Mouse (Mus musculus) induced T-regulatory cell, adult 2 months (primary cell): ENCODE results near the gene Abi3.

Source experiments
- DNase-seq: peaks from one replicate; pipeline ENCODE4 v3.0.0-alpha.2; 2012; ENCODE audit warnings: low read depth

Gene Abi3

DNA sequence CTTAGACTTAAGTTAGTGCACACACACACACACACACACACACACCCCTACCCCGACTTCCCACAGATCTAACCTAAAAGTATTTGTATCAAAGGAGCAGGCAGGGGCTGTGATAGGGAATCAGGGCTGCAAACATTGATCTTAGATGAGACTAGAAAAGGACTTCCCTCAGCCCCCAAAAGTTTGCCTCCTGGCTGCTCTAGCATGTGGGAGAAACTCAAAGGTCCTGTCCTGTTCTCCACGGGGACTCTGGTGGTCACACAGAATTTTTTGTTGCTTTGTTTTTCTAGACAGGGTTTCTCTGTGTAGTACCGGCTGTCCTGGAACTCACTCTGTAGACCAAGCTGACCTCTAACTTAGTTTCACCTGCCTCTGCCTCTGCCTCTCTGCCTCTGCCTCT lies 16.7 kb downstream of the Abi3 start:
- DNase-seq, result peak; percentile 36

DNA sequence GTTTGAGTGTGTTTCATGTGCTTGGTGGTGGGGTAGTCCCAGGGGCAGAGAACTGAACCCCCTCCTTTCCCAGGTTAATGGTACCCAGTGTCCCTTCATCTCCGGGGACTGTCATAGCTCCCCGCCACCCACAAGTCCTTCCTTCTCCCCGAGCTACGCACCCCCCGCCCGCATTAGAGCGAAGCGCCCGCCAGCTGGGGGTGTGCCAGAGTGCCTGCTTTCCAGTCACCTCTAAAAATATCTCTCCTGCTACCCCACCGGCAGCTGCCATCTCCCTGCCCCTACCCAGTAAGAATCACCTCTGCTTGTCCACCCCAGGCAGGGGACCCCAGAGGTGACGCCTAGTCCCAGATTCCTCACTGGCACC lies 17.4 kb downstream of the Abi3 start:
- DNase-seq, result peak; percentile 56

DNA sequence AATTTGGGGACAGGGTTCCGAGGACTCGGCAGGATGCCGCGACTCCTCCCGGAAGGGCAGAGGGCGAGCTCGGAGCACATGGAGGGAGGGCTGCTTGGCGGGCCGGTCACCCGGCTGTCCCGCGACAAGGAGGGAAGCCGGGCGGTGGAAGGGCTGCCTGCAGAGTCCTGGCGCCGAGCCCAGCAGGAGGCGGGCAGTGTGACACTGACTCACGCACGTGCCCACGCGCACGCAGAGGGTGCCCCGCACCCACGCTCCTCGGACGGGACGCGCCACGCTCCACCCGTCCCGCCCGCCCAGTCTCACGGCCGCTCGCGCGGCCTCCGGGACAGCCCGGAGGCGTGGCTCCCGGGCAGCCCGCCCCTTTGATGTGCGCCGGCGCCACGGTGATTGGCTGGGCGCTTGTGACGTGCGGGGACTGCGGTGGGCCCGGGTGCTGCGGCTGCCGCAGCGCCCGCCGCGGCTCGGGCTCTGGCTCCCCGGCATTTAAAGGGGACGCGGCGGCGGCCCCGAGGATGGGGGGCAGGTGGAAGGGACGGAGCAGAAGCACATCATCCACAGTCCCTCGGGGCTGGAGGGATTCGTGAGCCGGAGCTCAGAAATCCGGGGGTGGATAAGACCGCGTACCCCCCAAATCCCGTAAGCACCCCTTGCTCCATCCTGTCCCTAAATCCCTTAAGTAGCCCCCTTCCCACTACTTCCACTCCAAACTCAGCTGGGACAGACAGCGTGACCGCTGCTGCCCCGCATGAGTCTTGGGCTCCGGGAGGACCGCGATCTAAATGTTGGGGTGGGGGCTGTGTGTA lies 18.0 kb downstream of the Abi3 start, which contains the start of gene Phospho1:
TSS of gene Phospho1 (plus strand) at position 429 of the 806 bp plus-strand sequence.
- peak; percentile 93 for DNase-seq

DNA sequence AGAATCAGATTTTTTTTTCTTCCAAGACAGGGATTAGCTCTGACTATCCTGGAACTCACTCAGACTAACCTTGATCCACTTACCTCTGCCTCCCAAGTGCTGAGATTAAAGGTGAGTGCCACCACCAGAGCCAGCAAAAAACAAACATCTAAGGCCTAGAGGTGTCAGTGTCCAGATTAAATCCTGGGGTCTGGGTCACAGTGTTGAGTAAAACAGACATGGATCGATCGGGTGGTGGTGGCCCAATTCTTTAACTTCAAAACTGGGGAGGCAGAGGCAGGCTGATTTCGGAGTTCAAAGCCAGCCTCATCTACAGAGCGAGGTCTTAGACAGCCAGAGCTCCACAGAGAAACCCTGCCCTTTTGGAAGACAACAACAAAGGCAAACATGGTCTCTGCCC lies 19.8 kb downstream of the Abi3 start:
- no peak for DNase-seq

DNA sequence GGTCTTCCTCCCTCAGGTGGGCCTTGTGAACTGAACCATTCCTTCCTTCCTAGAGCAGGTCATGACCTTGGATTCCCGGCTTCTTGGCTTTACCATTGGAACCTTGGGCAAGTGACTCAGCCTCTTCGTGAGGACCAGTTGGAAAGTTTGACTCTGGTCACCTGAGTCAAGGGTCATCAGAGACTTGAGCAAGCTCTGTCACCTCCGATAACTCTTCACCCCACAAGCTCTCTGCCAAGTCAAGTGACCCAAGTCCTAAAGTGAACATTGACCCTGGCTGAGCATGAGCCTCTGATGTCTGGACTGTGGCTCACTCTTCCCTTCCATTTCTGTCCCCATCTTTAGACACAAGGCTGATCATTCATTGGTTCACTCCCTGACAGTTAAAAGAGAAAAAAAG lies 20.8 kb downstream of the Abi3 start:
- no peak for DNase-seq

DNA sequence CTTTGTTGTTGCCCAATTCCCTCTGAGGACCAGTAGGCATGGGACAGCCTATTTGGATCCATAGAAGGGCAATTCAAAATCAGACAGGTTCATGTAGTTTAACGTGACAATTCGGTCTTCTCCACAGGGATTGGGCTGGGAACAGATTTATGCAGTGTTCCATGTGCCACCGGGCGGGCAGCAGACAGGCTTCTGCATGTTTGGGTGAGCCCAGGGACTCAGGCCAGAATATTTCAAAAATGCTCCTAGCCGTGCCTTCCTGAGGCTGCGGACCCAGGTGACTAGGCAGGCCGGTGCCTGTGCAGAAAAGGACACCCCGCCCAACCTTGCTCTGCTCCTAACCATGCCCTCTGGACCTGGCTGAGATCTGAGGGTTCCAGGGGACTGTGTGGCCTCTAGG lies 23.1 kb downstream of the Abi3 start:
- DNase-seq, result no peak

DNA sequence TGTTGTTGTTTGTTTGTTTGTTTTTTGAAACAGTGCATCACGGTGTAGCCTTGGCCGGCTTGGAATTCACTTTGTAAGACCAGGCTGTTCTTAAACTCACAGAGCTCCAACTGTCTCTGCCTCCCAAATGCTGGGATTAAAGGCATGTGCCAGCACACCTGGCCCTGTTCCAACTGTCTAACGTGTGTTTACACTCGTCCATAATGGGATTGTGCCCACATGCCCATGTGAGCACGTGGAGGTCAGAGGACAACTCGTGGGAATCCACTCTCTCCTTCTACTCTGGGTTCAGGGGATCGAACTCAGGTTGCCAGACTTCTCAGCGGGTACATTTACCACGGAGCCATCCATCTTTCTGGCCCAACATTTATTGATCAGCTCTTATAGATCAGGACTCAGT lies 26.9 kb downstream of the Abi3 start:
- DNase-seq, result no peak

DNA sequence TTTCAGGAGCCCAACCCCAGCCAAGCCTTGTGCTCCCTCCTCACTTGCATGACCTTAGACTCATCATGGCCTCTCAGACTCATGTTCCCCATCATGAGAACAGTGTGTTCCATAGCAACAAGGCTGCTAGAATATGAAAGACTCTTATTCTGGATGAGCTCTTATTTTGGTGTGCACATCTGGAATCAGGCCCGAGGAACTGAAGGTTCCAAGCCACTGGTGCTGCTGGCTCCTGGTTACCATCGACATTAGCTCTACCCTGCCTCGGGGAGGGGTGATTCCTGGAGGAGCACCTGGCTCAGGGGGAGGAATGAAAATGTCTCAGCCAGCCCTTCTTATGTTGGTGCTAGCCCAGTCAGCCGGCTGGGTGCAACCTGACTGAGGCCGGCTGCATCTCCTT lies 27.4 kb downstream of the Abi3 start:
- no peak for DNase-seq

DNA sequence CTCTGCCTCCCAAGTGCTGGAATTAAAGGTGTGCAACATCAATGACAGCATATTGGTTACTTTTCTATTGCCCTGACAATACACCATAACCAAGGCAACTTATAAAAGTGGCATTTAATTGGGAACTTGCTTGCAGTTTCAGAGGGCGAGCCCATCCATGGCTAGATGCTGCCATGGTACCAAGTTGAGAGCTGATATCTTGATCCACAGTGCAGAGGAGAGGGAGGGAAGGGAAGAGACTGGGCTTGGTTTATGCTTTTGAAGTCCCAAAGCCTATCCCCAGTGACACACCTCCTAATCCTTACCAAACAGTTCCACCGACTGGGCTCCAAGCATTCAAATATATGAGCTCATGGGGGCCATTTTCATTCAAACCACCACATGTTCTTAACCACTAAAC lies 28.2 kb downstream of the Abi3 start:
- DNase-seq, result no peak

DNA sequence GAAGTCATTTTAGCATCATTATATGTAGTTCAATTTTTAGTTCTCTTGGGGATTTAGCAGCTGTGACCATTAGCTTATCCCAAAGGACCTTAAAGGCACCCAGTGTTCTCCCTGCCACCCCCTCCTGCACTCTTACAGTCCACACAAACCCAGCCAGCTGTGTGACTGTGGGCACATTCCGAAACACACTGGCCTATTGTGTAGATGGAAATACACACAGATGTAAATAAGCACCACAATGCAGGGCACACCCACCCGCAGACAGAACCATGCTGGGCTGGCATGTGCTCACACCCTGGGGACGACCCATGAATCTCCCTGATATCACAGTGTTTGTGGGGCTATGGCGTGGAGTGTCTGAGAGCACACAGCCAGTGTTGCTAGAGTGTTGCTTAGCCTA lies 30.1 kb downstream of the Abi3 start:
- DNase-seq, result no peak

DNA sequence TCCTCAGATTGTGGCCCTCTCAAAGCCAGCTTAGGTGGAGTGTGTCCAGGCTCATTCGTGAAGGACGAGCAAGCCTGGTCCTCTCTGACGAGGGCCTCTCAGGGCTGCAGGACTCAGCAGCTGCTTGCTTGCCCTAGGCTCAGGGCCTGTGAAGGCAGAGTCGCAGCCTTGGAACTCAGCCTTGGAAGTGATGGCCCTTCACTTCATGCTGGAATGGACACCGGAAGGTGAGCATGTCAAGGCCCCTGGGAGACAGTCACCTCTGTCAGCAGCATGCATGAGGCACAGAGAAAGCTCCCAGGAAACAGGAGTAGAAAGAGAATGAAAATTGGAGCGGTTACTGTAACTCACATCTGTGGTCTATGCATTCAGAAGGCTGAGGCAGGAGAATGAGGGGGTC lies 30.5 kb downstream of the Abi3 start:
- DNase-seq, result no peak

DNA sequence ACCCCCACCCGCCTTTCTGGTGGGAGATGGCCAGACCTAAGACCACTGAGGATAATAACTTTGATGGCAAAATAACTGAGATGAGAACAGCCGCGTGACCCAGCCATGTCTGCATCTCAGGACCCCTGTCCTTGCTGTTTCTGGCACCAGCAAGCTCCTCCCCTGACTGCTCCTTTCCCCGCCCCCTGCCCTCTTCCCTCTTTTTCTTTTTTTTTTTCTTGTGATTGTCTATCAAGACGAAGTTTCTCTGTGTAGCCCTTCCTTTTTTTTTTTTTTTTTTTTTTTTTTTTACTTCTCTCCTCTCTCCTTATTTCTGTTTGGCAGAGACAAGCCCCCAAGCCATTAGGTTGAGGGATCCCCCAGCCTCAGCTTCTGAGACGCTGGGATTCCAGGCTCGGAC lies 31.4 kb downstream of the Abi3 start:
- no peak for DNase-seq

DNA sequence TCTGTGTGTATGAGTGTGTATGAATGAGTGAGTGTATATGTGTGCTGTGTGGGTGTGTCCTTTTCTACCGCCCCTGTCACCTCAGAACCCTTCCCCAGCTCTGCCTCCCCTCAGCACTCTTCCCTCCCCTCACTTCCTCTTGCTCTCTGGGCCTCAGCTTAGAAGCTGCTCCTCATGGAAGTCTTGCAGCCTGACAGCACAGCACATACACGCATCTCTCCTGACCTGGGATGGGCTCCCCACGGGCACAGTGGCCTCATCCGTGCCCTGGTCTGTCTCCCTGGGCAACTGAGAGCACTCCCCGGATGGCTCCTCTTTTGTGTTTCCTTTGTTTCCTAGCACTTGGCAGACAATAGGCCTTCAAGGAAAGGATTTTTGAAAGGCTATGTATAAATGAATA lies 32.7 kb downstream of the Abi3 start:
- no peak for DNase-seq

DNA sequence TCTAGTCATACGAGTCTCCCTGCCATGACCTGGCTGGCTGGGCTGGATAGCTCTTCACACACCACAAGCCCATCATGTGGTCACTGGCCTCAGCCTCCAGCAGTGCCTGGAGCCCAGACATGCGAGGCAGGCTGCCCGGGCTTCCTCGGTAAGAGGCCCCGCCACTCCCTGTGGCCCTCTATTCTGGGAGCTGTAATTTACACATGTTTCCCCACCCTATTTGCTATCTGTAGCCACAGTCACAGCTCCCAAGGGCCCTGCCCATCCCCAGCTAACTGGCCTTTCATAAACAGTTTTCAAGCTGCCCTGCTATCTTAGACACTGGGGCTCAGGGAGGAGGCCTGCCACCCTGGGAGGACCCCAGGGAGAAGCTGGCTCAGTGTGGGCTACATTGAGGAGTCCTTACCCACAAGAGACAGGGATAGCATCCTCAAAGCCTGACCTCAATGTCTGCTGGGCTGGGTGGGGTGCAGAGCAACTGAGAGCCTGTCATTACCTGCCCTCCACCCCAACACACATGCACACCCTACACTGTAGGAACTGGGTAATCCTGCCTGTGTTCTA lies 33.7 kb downstream of the Abi3 start:
- DNase-seq, result no peak

DNA sequence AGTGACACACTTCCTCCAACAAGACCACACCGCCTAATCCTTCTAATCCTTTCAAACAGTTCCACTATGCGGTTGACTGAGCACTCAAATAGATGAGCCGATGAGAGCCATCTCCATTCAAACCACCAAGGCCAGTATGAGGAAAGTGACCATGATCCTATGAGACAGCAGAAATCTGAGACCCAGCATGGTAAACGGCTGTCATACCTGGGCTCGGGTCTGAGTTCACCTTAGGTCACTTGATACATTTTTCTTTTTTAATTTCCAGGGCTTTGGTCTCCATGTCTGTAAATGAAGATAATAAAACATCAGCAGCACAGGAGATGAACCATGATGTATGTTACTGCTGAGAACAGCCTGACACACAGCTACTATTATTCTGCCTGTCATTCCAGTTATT lies 34.4 kb downstream of the Abi3 start:
- DNase-seq, result no peak

DNA sequence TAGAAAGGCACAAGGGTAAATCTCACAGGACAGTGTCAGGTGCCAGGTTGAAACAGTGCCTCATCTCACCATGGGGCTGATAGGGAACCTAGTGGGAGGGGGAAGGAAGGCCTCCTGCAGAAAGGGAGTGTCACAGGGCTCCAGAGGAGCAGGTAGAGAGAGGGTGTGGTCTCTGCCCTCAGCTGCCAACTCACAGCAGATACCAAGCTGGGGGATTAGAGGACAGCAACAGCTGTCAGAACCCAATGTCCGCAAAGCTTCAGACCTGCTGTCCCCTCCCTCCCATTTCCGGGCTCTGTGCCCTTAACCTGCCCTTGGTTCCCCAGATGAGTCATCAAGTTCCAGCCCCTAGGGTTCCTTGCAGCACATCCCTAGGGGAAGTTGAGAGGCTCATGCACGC lies 36.7 kb downstream of the Abi3 start:
- DNase-seq, result peak; percentile 39

DNA sequence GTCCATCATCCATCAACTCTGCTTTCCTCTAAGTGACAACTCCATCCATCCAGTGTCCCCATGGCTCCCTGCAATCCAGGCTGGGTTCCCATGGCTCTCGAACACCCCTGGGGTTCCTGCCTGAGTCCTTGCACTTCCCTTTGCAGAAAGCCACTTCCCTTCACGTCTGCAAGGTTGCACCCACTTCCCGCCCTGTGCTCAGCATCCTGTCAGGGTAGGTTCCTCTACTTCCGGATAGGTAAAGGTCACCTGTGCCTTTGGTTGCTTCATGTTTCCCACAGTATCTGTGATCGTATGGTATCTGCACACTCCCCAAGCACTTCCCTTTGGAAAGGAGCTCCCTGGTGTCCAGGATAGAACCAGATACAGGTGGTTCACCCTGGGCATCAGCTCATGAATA lies 37.3 kb downstream of the Abi3 start:
- DNase-seq, result peak; percentile 68

DNA sequence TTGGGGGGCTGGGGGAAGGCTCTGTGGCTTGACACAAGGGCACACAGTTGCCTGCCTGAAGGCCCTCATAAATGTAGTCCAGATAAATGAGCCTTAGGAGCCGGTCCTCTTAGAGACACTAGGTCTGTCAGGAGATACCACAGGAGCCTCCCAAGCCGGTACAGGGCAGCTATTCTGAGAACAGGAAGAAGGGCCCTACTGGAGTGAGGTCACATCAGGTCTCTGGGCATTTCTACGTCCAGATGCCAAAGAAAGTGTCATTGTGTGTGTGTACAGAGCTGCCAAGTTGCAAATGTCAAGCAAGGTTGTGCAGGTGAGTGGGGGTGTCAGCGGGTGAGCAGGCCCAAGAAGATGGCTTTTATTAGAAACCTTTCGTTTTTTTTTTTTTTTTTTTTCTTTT lies 46.7 kb downstream of the Abi3 start:
- no peak for DNase-seq

DNA sequence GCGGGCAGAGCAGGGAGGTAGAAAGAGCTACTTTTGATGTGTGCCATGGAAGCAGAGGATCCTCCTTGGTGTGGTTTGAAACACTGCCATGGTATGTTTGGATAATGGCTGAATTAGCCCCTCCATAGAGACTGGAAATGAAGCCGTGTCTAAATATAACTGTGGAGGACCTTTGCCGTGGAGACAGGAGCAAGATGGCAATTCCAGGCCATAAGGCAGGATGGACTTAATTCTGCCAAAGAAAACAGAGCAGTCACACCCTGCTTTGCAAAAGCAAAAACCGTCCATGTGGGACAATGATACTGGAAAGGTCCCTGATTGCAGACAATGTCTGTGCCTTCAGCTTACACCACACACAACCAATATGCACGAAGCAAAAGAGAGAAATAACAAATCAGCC lies 48.1 kb downstream of the Abi3 start:
- no peak for DNase-seq

DNA sequence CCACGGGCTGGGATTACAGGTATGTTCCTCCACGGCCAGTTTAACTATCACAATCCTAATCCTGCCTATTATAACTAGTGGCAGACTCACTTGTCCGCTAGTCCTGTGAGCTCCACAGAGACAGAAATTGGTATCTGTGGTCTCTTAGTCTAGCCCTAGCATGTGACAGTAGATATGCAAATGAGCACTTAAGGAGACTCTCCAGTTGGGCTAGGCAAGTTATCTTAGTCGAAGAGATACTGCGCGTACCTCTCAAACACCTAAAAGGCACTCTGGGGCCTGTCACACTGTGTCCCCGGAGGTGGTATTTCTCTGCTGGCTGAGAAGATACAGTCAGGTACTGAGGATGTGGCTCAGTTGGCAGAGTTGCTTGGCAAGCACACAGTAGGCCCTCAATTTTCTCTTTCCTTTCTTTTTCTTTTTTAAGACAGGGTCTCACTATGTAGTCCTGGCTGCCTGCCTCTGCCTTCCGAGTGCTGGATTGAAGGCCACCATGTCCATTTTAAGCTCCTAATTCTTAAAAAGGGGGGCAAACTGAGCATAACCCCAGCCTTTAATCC lies 49.2 kb downstream of the Abi3 start:
- no peak for DNase-seq

DNA sequence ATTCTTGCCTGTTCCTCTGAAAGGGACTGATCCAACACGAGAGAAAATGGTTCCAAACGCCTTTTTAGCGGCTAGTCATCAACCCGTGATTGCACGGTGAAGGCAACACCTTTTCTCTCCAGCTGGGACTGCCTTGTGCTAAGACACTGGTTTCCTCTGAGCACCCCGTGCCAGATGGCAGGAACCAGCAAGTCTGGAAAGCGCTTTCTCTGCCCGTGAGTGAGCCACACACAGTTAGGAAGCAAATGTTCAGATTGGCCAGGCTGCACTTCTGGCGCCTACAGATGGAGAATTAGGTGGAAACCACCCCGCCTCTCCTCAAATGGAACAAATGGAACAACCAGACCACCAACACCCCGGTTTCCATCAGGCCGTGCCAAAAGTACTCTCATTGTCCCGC lies 50.5 kb downstream of the Abi3 start:
- no peak for DNase-seq

DNA sequence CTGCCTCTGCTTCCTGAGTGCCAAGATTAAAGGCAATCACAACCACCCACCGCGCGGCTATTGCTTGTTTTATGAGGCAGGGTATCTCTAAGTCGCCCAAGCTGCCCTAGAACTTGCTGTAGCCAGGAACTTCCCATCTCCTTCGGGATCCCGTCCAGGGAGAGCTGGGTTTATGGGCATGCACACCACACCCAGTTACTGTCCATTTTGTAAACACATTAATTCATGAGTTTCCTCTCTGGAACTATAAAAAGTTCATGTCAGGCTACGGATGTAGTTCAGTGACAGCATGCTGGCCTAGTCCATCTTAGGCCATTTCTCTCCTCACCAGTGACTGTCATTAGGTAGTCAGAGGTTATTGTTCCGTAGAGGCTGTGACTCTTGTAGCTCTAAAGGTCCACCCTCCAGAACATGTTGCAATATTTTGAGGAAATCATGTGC lies 52.8 kb downstream of the Abi3 start:
- DNase-seq, result no peak

DNA sequence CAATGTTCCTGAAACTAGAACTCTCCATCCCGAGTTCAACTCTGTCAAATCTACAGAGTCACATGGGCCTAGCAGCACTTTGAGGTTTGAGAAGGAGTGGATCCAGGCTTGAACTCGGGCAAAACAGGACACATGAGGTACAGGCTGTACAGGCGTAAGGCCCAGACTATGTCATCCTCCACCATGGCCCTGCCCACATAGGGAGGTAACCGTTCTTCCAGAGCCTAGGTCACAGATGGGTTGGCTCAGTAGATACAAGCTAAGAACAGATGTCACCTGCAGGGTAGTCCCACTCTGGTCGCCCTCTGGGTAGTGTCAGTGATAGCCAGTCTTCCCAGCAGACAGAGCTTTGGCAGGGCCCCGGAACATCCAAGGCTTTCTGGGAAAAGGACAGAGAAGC lies 55.8 kb downstream of the Abi3 start:
- no peak for DNase-seq

DNA sequence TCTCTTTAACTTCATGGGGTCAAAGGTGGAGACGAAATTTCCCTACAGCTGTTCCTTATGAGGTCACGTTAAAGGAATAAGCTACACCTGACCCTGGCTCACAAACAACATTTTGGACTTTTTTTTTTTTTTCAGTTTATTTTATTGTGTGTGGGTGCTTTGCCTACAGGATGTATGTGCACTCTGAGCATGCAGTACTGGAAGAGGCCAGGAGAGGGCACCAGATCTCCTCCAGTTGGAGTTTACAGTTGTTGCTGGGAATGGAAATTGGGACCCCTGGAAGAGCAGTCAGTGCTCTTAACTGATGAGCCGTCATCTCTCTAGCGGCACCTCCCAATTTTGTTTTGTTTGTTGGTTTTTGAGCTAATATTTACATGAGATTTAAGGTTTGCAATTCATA lies 56.6 kb downstream of the Abi3 start:
- DNase-seq, result peak; percentile 54
